Mouse (Mus musculus): ENCODE data around the gene Dnm2.

- TF ChIP-seq CTCF (IDR thresholded peaks at IDR 0.05; ENCODE audit: borderline replicate concordance, insufficient read depth, low read depth, low read length) (no peak), POLR2A (IDR thresholded peaks at IDR 0.05; ENCODE audit: borderline replicate concordance, insufficient read depth, low read length) (no peak)
Measured at GRCm38 (mm10) chr9:21497664-21498063, 73.0 kb downstream of the Dnm2 start.
